Mouse (Mus musculus) liver, embryonic 13.5 days (tissue): ENCODE data around the gene Ilf3. TPM values are rescaled to one million over a fixed set of nuclear protein-coding genes. Genes with fewer than 3 reads are reported as not detected.

ENCODE experiments used
- ATAC-seq: fragments of 200-750 bp; cut with Nextera tagmentation; 2 replicates; pipeline ENCODE4 v1.8.0; 2017; ENCODE audit warnings: low read depth, mild to moderate bottlenecking, moderate number of reproducible peaks, moderate library complexity
- DNase-seq: peaks from one replicate; pipeline ENCODE4 v3.0.0; 2022
- H3K27ac ChIP-seq: fragments of 300-500 bp; sonication (generic); 2 replicates; pipeline ENCODE4 v1.5.1; 2015; ENCODE audit warnings: moderate library complexity, mild to moderate bottlenecking, inconsistent platforms
- H3K27me3 ChIP-seq: fragments of 300-500 bp; sonication (generic); 2 replicates; pipeline ENCODE4 v1.6.1; 2015; ENCODE audit warnings: mild to moderate bottlenecking, inconsistent platforms
- H3K36me3 ChIP-seq: fragments of 300-500 bp; sonication (generic); 2 replicates; pipeline ENCODE4 v1.6.1; 2015; ENCODE audit warnings: mild to moderate bottlenecking, inconsistent platforms
- H3K4me1 ChIP-seq: fragments of 300-500 bp; sonication (generic); replicated peaks from 2 replicates; pipeline ENCODE4 v1.6.1; 2015; ENCODE audit warnings: inconsistent platforms
- H3K4me2 ChIP-seq: fragments of 300-500 bp; sonication (generic); 2 replicates; pipeline ENCODE4 v1.6.1; 2015; ENCODE audit warnings: inconsistent platforms, mild to moderate bottlenecking, moderate library complexity
- H3K4me3 ChIP-seq: fragments of 300-500 bp; sonication (generic); replicated peaks from 2 replicates; pipeline ENCODE4 v1.5.1; 2015; ENCODE audit warnings: mild to moderate bottlenecking, inconsistent platforms
- H3K9ac ChIP-seq: fragments of 300-500 bp; sonication (generic); 2 replicates; pipeline ENCODE4 v1.6.1; 2015; ENCODE audit warnings: mild to moderate bottlenecking, inconsistent platforms
- H3K9me3 ChIP-seq: fragments of 300-500 bp; sonication (generic); replicated peaks from 2 replicates; pipeline ENCODE4 v1.6.1; 2016; ENCODE audit warnings: inconsistent platforms
- WGBS: fragments of 180-500 bp; shearing (Covaris S2); methylation state at CpG from one replicate; pipeline ENCODE4 v1.1.7; 2015; ENCODE audit not compliant: insufficient replicate concordance; 5-methylcytosine and 5-hydroxymethylcytosine counted together
- polyA plus RNA-seq: library from polyadenylated mRNA; unstranded; fragments of >200 nt; fragmentation: Nextera tagmentation; extraction: Ambion mirVana; gene quantifications from 2 replicates; pipeline ENCODE4 v1.2.1, GENCODE M21; 2015

Ilf3 gene
- polyA plus RNA-seq, 1 experiment from 2014 or later: 50.9 TPM

DNA sequence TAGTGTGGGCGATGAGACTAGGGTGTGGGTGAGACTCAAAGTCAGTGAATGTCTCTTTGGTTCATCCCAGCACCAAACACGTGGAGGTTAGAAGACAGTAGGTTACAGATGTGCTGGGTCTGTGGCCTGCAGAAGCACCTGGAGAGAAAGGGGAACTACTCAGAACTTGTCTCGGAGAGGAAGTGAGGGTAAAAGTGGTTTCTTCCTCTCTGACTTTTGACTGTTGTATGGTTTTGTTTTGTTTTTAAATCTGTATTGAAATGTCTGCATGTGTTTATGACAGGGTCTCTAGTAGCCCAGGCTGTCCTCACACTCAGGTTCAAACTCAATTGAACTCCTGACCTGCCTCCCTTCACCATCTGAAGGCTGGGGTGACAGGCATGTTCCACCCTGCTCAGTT is 39.6 kb upstream of the Ilf3 start:
- Histone ChIP-seq H3K27me3 (no peaks in the 10 kb centered on the region), H3K4me3 (no peak overlapping the region), H3K27ac (0 out of 2 replicates have a peak overlapping the region, but pooled peaks have one; percentile 18), H3K4me2 (no peak overlapping the region), H3K4me1 (peaks cover 62% of the 10 kb centered on the region), H3K9ac (no peak overlapping the region), H3K36me3 (no peaks in the 10 kb centered on the region), H3K9me3 (no peaks in the 10 kb centered on the region)
- ATAC-seq (no peak), DNase-seq (no peak)
- 39% methylated on average over 3 of the region's 3 CpGs for WGBS

DNA sequence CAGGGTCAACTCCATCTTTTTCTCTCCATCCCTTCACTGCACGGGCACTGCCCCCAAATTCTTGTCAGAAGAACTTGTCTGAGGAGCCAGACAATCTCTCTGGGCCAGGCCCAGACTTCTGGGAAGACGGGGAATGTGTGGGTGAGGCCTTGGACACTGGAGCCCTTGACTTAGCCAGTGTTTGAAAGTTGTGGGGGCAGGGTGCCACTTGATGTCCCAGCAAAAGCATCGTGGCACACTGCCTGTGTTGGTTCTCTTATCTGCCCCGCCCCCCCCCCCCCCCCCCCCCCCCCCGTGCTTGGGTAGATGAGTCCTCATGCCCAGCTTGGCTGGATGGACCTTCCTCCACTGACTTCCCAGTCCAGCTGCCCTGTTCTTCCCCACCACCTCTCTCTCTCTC is 38.6 kb upstream of the Ilf3 start:
- 41% methylated on average over 3 of the region's 5 CpGs for WGBS
- H3K4me1 ChIP-seq: peaks cover 58% of the 10 kb centered on the region

DNA sequence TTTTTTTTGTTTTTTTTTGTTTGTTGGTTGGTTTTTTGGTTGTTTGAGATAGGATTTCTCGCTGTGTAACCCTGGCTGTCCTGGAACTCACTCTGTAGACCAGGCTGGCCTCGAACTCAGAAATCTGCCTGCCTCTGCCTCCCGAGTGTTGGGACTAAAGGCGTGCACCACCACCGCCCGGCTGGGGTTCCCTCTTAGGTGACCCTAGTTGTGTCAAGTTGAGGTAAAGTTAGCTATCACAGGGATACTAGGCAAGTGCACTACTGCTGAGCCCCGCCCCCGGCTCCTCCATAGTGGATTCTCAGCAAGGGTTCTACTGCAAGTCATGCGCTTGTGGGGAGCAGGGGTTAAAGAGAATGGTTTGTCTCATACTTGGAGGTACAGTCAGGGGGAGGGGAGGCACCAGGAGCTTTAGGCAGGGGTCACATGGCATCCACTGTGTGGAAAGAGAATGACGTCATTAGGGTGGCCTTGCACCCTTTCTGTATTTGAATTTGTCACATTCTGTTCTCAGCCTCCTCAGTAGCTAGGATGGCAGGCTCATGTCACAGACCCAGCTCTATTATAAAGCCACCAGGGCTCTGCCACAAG is 37.9 kb upstream of the Ilf3 start:
- no peaks in the 10 kb centered on the region for H3K9me3 ChIP-seq
- no peak overlapping the region for H3K27ac ChIP-seq
- H3K4me1 ChIP-seq: peaks cover 50% of the 10 kb centered on the region
- no peak overlapping the region for H3K4me3 ChIP-seq
- ATAC-seq: no peak
- no peak overlapping the region for H3K9ac ChIP-seq
- H3K4me2 ChIP-seq: no peak overlapping the region
- H3K36me3 ChIP-seq: no peaks in the 10 kb centered on the region
- no peak for DNase-seq
- WGBS: 88% methylated on average over 10 of the region's 10 CpGs
- H3K27me3 ChIP-seq: no peaks in the 10 kb centered on the region

More for the DNA sequence above, 38.6 kb upstream of the Ilf3 start:
- H3K36me3 ChIP-seq: no peaks in the 10 kb centered on the region
- H3K27ac ChIP-seq: no peak overlapping the region
- no peak overlapping the region for H3K4me3 ChIP-seq
- H3K27me3 ChIP-seq: no peaks in the 10 kb centered on the region
- no peak overlapping the region for H3K4me2 ChIP-seq
- ATAC-seq (no peak), DNase-seq (no peak)
- H3K9ac ChIP-seq: no peak overlapping the region
- no peaks in the 10 kb centered on the region for H3K9me3 ChIP-seq

DNA sequence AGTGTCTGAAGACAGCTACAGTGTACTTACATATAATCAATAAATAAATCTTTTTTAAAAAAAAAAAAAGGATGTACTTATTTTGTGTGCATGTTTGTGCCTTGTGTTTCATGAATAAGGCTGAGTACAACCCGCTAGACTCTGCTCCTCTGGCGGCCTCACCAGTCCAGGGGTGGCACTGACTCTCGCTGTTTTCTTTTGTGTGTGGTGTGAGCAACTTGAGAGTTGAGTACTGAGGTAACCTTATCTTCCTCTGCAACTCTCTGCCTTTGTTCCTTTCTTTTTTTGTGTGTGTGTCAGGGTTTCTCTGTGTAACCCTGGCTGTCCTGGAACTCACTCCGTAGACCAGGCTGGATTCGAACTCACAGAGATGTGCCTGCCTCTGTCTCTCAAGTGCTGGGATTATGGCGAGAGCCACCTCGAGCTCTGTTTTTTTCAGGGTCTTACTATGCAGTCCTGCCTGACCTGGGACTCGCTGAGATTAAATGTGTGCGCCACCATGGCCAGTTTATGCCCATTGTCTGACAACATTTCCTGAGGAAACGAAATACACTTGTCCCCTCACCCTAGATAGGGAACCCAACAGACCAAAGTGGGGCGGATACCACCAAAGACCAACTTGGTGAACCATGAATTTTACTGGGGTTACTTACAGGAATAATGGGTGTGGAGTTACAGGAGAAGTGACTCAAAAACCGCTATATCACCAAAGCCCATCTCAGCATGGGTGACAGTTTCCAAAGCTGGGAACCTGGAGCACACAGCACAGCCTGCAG is 36.1 kb upstream of the Ilf3 start:
- H3K36me3 ChIP-seq: no peaks in the 10 kb centered on the region
- peaks cover 48% of the 10 kb centered on the region for H3K4me1 ChIP-seq
- H3K27me3 ChIP-seq: no peaks in the 10 kb centered on the region

DNA sequence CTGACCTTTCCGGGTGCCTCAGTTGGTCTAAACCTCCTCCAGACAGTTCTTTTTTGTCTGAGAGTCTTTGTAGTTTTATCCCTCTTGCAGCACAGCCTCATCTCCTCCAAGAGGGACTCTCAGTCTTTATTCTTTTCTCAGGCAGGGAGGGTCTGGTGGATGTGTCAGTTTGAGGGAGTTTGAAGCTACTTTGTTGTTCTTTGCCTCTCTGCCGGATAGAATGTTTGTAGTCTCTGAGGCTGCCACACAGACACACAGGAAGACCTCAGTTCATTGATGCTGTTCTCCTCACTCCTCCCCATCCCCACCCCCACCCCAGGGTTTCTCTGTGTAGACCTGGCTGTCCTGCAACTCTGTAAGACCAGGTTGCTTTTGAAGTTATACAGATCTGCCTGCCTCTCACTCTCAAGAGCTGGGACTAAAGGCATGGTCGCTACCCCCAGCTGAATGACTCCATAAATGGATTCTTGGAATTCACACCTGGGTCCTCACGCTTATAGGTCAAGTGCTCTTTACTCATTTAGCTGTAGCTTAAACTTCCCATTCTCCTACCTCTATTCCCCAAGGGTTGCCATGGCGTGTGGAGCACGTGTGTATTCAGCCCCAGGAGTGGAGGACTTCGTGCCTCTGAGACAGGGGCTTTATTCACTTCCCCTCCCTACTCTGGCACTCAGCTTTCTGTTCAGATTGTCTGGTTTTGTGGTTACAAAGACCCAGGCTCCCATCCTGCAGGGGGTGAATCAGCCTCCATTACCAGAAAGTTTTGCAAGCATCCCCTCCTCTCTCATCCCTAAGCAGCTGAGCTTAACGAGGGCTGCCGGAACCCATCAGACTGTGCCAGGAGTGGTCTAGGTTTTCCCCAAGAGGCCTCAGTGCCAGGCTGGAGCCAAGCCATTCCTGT is 35.3 kb upstream of the Ilf3 start:
- Histone ChIP-seq H3K9me3 (no peaks in the 10 kb centered on the region), H3K4me3 (no peak overlapping the region), H3K36me3 (no peaks in the 10 kb centered on the region), H3K4me1 (peaks cover 45% of the 10 kb centered on the region), H3K9ac (no peak overlapping the region; the same call in 1 of the 2 replicates), H3K27ac (no peak overlapping the region), H3K4me2 (no peak overlapping the region), H3K27me3 (no peaks in the 10 kb centered on the region)
- DNase-seq: no peak
- no peak for ATAC-seq
- WGBS: 36% methylated on average over 9 of the region's 9 CpGs

More for the DNA sequence above, 36.1 kb upstream of the Ilf3 start:
- DNase-seq (no peak), ATAC-seq (no peak)
- WGBS: 41% methylated on average over 12 of the region's 12 CpGs
- no peak overlapping the region for H3K4me3 ChIP-seq
- H3K27ac ChIP-seq: no peak overlapping the region
- no peak overlapping the region for H3K4me2 ChIP-seq
- no peaks in the 10 kb centered on the region for H3K9me3 ChIP-seq
- no peak overlapping the region for H3K9ac ChIP-seq

DNA sequence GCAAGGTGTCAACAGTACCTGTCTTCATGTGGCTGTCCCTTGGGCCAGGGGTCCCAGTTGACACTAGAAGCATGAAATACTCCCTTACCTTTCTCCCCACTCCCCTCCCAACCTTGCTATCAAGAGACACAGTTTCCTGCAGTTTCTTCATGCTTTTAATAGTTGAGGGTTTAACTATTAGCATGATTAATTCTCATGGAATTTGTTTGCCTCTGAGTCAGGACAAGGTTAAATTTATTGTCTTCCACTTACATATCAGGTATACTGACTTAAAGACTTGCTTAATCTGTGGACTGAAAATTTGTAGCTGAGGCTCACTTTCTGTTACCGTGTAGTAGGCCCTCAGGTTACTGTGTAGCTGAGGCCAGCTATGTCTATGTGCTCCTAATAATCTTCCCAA is 34.1 kb upstream of the Ilf3 start:
- no peak overlapping the region for H3K4me2 ChIP-seq
- no peak overlapping the region for H3K9ac ChIP-seq
- no peaks in the 10 kb centered on the region for H3K36me3 ChIP-seq
- H3K27ac ChIP-seq: no peak overlapping the region
- no peaks in the 10 kb centered on the region for H3K27me3 ChIP-seq
- WGBS: 75% methylated on average over 1 of the region's 1 CpGs
- DNase-seq (no peak), ATAC-seq (no peak)
- peaks cover 41% of the 10 kb centered on the region for H3K4me1 ChIP-seq
- H3K4me3 ChIP-seq: no peak overlapping the region
- H3K9me3 ChIP-seq: no peaks in the 10 kb centered on the region

DNA sequence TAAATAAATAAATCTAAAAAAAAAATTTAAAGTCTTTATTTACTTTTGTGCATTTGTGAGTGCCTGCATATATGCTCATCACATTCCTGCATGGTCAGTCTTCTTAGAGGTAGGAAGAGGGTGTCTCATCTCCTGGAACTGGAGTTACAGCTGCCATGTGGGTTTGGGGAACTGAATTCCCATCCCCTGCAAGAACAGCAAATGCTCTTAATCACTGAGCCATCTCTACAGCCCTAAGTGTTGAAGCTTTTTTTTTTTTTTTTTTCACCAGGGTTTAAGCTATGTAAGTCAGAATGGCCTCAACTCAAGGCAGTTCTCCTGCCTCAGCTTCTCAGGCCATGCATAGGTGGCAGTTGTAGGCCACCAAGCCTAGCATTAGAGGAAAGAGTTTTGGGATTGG is 32.9 kb upstream of the Ilf3 start:
- no peaks in the 10 kb centered on the region for H3K36me3 ChIP-seq
- peaks cover 34% of the 10 kb centered on the region for H3K4me1 ChIP-seq
- no peak overlapping the region for H3K27ac ChIP-seq
- DNase-seq: no peak
- H3K4me2 ChIP-seq: no peak overlapping the region
- H3K4me3 ChIP-seq: no peak overlapping the region
- no peaks in the 10 kb centered on the region for H3K9me3 ChIP-seq
- no peak overlapping the region for H3K9ac ChIP-seq
- ATAC-seq: no peak
- no peaks in the 10 kb centered on the region for H3K27me3 ChIP-seq

DNA sequence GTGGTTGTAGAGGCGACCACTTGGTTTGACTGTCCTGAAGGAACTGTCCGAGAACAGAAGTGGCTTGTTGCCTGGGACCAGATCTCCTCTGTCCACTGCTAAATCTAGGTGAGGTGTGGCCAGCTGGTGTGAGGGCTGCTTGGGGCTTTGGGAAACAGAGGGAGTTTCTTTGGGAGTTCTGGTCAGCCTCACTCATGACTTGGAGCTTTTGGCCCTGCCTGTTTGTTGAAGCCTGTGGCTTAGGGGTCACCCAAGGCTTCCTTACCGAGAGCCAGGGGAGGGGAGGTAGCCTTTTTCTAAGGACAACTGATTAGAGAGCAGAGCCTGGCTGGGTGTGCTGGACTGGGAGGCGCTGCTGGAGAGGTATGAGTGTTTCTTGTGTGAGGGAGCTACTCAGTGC is 32.3 kb upstream of the Ilf3 start:
- no peaks in the 10 kb centered on the region for H3K9me3 ChIP-seq
- no peak overlapping the region for H3K9ac ChIP-seq
- 50% methylated on average over 4 of the region's 4 CpGs for WGBS
- no peaks in the 10 kb centered on the region for H3K27me3 ChIP-seq
- DNase-seq (no peak), ATAC-seq (no peak)
- no peaks in the 10 kb centered on the region for H3K36me3 ChIP-seq
- H3K4me2 ChIP-seq: no peak overlapping the region
- H3K4me3 ChIP-seq: no peak overlapping the region
- H3K4me1 ChIP-seq: peaks cover 28% of the 10 kb centered on the region
- no peak overlapping the region for H3K27ac ChIP-seq

DNA sequence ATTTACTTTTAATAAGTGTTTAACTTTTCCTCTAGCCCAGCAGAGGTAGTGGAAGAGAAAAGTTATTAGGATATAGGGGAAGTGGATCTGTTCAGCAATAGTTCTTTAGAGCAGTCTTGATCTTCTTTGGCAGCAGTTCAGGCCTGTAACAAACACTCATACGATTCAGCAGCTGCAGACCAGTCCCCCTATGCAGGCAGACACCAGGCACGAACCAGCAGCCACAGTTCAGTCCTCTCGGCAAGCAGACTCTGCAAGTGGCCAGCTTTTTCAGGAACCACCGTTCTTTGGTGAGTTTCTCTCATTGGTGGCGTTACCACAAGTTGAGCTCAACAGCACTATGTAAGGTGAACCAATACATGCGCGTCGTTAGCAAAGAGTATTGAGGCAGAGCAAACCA is 31.2 kb upstream of the Ilf3 start:
- 84% methylated on average over 8 of the region's 8 CpGs for WGBS
- no peak overlapping the region for H3K27ac ChIP-seq
- H3K4me2 ChIP-seq: no peak overlapping the region
- no peak overlapping the region for H3K9ac ChIP-seq
- no peak overlapping the region for H3K4me3 ChIP-seq
- no peak for DNase-seq
- H3K27me3 ChIP-seq: no peaks in the 10 kb centered on the region
- no peak for ATAC-seq
- H3K9me3 ChIP-seq: no peaks in the 10 kb centered on the region
- peaks cover 26% of the 10 kb centered on the region for H3K4me1 ChIP-seq
- H3K36me3 ChIP-seq: no peaks in the 10 kb centered on the region; the same call in 1 of the 2 replicates

DNA sequence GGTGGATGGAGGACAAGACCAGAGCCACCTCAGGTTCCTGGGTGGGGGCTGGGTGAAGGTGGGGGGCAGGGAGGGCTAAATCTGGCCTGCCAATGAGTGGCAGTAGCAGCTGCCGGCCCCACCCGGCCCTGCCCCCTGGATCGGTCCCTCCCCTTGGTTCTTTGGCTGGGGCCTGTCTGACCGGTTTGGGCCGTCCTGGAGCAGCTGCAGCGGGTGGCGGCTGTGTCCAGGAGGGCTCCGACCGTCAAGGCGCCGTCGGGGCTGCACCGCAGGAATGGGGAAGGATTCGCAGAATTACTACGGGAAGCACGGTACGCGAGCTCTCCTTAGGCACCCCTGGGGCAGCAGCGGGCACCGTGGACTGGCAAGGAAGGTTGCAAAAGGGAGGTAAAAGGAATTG is 30.0 kb upstream of the Ilf3 start:
- no peak overlapping the region for H3K9ac ChIP-seq
- no peak for ATAC-seq
- WGBS: 66% methylated on average over 20 of the region's 20 CpGs
- no peak overlapping the region for H3K4me3 ChIP-seq
- H3K27ac ChIP-seq: no peak overlapping the region
- no peaks in the 10 kb centered on the region for H3K9me3 ChIP-seq
- no peaks in the 10 kb centered on the region for H3K27me3 ChIP-seq
- peaks cover 15% of the 10 kb centered on the region for H3K4me1 ChIP-seq
- DNase-seq: no peak
- H3K4me2 ChIP-seq: 0 out of 2 replicates have a peak overlapping the region, but pooled peaks have one; percentile 10
- peaks cover 5% of the 10 kb centered on the region; the same call in 1 of the 2 replicates for H3K36me3 ChIP-seq

DNA sequence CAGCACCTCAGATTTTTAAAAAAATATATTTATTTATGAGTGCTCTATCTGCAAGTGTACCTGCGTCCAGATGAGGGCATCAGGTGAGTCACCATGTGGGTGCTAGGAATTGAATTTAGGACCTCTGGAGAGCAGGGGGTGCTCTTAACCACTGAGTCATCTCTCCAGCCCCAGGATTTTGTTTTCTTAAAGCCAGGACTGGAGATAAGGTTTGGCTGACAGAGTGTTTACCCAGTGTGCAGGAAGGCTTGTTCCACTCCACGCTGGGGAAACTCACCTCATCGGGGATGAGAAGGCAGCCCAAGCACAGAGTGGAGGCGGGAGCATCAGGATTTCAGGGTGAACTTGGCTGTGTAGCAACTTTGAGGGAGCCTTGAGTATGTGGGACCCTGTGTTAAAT is 27.3 kb upstream of the Ilf3 start:
- no peaks in the 10 kb centered on the region for H3K9me3 ChIP-seq
- peaks cover 5% of the 10 kb centered on the region for H3K4me1 ChIP-seq
- H3K9ac ChIP-seq: no peak overlapping the region
- H3K4me2 ChIP-seq: no peak overlapping the region
- H3K27me3 ChIP-seq: no peaks in the 10 kb centered on the region
- peaks cover 5% of the 10 kb centered on the region; the same call in 1 of the 2 replicates for H3K36me3 ChIP-seq
- no peak for ATAC-seq
- no peak for DNase-seq
- H3K27ac ChIP-seq: no peak overlapping the region
- H3K4me3 ChIP-seq: no peak overlapping the region
- 69% methylated on average over 4 of the region's 4 CpGs for WGBS
